Mouse (Mus musculus) lung, postnatal 10 days (tissue): Measurements from ENCODE around the gene Slc7a5.

Source experiments
- DNase-seq: peaks from one replicate; pipeline ENCODE4 v3.0.0; 2021

Gene Slc7a5

GRCm38 (mm10) chr8:121880818-121881217 lies 26.7 kb downstream of the Slc7a5 start:
- peak; percentile 63 for DNase-seq

- DNase-seq = no peak
These were observed 27.8 kb downstream of the Slc7a5 start for GRCm38 (mm10) chr8:121879712-121880111.

GRCm38 (mm10) chr8:121877828-121878480 lies 29.5 kb downstream of the Slc7a5 start:
- peak; percentile 57 for DNase-seq

GRCm38 (mm10) chr8:121877212-121877611 lies 30.3 kb downstream of the Slc7a5 start:
- DNase-seq = peak; percentile 14

- no peak for DNase-seq
These were observed 32.0 kb downstream of the Slc7a5 start for GRCm38 (mm10) chr8:121875517-121875916.

GRCm38 (mm10) chr8:121875045-121875444 lies 32.4 kb downstream of the Slc7a5 start:
- no peak for DNase-seq

GRCm38 (mm10) chr8:121874031-121874430 lies 33.5 kb downstream of the Slc7a5 start:
- peak; percentile 84 for DNase-seq

GRCm38 (mm10) chr8:121871833-121872440 lies 35.6 kb downstream of the Slc7a5 start:
- no peak for DNase-seq

- DNase-seq = no peak
These were observed 37.3 kb downstream of the Slc7a5 start for GRCm38 (mm10) chr8:121870190-121870589.

- no peak for DNase-seq
These were observed 38.6 kb downstream of the Slc7a5 start for GRCm38 (mm10) chr8:121868896-121869295.

- DNase-seq = no peak
These were observed 39.3 kb downstream of the Slc7a5 start for GRCm38 (mm10) chr8:121868196-121868595.

- peak; percentile 18 for DNase-seq
These were observed 42.1 kb downstream of the Slc7a5 start for GRCm38 (mm10) chr8:121865356-121865755.

- DNase-seq = no peak
These were observed 45.5 kb downstream of the Slc7a5 start for GRCm38 (mm10) chr8:121861806-121862548.

- no peak for DNase-seq
These were observed 46.2 kb downstream of the Slc7a5 start for GRCm38 (mm10) chr8:121861276-121861675.

GRCm38 (mm10) chr8:121857747-121858146 lies 49.7 kb downstream of the Slc7a5 start:
- no peak for DNase-seq

- no peak for DNase-seq
These were observed 50.2 kb downstream of the Slc7a5 start for GRCm38 (mm10) chr8:121857331-121857730.

- no peak for DNase-seq
These were observed 51.3 kb downstream of the Slc7a5 start for GRCm38 (mm10) chr8:121856071-121856746.

- peak; percentile 34 for DNase-seq
These were observed 53.9 kb downstream of the Slc7a5 start for GRCm38 (mm10) chr8:121853586-121853985.

GRCm38 (mm10) chr8:121852464-121852863 lies 55.0 kb downstream of the Slc7a5 start:
- no peak for DNase-seq

GRCm38 (mm10) chr8:121851716-121852115 lies 55.8 kb downstream of the Slc7a5 start:
- no peak for DNase-seq

GRCm38 (mm10) chr8:121850821-121851470 lies 56.5 kb downstream of the Slc7a5 start:
- peak; percentile 98 for DNase-seq

GRCm38 (mm10) chr8:121850436-121850820 lies 57.1 kb downstream of the Slc7a5 start:
- DNase-seq = no peak

GRCm38 (mm10) chr8:121850018-121850417 lies 57.5 kb downstream of the Slc7a5 start:
- DNase-seq = peak; percentile 82
